ENCODE assay signal across 23 mouse cellular contexts in the genomic region with DNA sequence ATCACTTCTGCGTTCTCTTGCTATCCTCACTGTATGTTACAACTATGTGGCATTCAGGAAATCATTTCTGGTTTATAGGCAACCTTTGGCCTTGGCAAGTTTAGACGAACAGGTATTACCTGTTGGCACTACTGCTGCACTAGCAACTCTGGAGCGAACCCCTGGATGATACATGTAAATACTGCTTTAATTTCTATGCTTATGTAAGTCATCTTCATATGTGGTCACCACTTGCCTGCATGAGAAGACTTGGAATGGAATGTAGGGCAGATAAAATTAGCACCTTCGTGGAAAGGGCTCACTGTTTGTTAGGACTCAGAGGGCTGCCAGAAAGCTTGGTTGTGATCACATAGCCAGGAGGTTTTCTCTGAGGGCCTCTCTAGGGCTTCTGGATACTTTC.
DNase-seq lines count a peak whose midpoint lies in the region; ATAC-seq and TF ChIP-seq lines count a peak whose summit lies in the region.
"Had no signal": no experiment of that assay in that cellular context is flagged by ENCODE, and none has a peak within 500 bp of the region (broad histone marks: within the 10 kb centered on the region; RNA-seq: fewer than 3 reads in every experiment).

No protein-coding gene starts in this region.

- H3K9ac ChIP-seq in lung, postnatal 0 days (replicated peaks; ENCODE audit: low read depth) = no peak overlapping the region
- H3K9ac ChIP-seq: forebrain, embryonic 12.5 days; heart, embryonic 15.5 days; hindbrain, embryonic 14.5 days; intestine, embryonic 15.5 days; kidney, embryonic 15.5 days; neural tube, embryonic 15.5 days had no signal

- no peak for TF ChIP-seq CTCF in gastrocnemius, adult 2 months (IDR thresholded peaks at IDR 0.05)
- no peak for TF ChIP-seq CTCF in left cerebral cortex, adult 2 months (IDR thresholded peaks at IDR 0.05)
- no peak for TF ChIP-seq CTCF in lung, postnatal 0 days (IDR thresholded peaks at IDR 0.05)

- 77% methylated on average over 4 of the region's 4 CpGs for WGBS in lung, postnatal 0 days

- no peak for TF ChIP-seq EP300 in lung, postnatal 0 days (IDR thresholded peaks at IDR 0.05)

- H3K9me3 ChIP-seq in lung, postnatal 0 days (ENCODE audit: low read length) = no peaks in the 10 kb centered on the region
- H3K9me3 ChIP-seq: forebrain, embryonic 12.5 days; heart, embryonic 15.5 days; intestine, embryonic 15.5 days; kidney, embryonic 15.5 days; limb, embryonic 10.5 days; midbrain, embryonic 10.5 days; neural tube, embryonic 15.5 days had no signal

- no peak overlapping the region; the same call in 1 of the 2 replicates for H3K4me3 ChIP-seq in gastrocnemius, adult 2 months
- no peak overlapping the region for H3K4me3 ChIP-seq in left cerebral cortex, adult 2 months
- H3K4me3 ChIP-seq in lung, postnatal 0 days (ENCODE audit: low read depth, low read length) = no peak overlapping the region
- H3K4me3 ChIP-seq: forebrain, embryonic 12.5 days; heart, embryonic 15.5 days; intestine, embryonic 15.5 days; kidney, embryonic 15.5 days; limb, embryonic 10.5 days; midbrain, embryonic 10.5 days; neural tube, embryonic 15.5 days had no signal

- DNase-seq in gastrocnemius, adult 2 months = no peak
- DNase-seq in gastrocnemius, postnatal 36 days = no peak
- DNase-seq in left cerebral cortex, adult 2 months (ENCODE audit: extremely low spot score in 1 of 2, low spot score in 2 of 2) = no peak
- DNase-seq in left cerebral cortex, adult 8-10 months (ENCODE audit: low spot score in 2 of 2) = no peak
- DNase-seq in cerebellum, postnatal 25 days = peak; percentile 68 to 69
- no peak for DNase-seq in lung, postnatal 0 days (ENCODE audit: low spot score)
- no peak for DNase-seq in yolk sac, embryonic 10.5 days (ENCODE audit: low spot score)
- DNase-seq: adrenal gland, postnatal 10 days; B cell, adult 2 months; lung, adult 2 months; lung, postnatal 4 days; right cerebral cortex, postnatal 4 days; thymus, adult 2 months had no signal

- no peaks in the 10 kb centered on the region for H3K4me1 ChIP-seq in lung, postnatal 0 days (ENCODE audit: insufficient read depth, low read depth, low read length)
- H3K4me1 ChIP-seq: intestine, embryonic 15.5 days; kidney, embryonic 15.5 days; limb, embryonic 10.5 days; midbrain, embryonic 10.5 days had no signal

- ATAC-seq in monocyte, adult 5-6 weeks (replicated peaks; ENCODE audit: insufficient number of reproducible peaks, low FRiP score, low TSS enrichment, poor library complexity, severe bottlenecking) = no peak
- no peak for ATAC-seq in lung, postnatal 0 days
- ATAC-seq: intestine, embryonic 15.5 days had no signal

- H3K36me3 ChIP-seq in lung, postnatal 0 days (ENCODE audit: insufficient read depth, low read length) = no peaks in the 10 kb centered on the region
- H3K36me3 ChIP-seq: forebrain, embryonic 12.5 days; heart, embryonic 15.5 days; intestine, embryonic 15.5 days; kidney, embryonic 15.5 days; limb, embryonic 10.5 days; midbrain, embryonic 10.5 days; neural tube, embryonic 15.5 days had no signal

- intact Hi-C loops in gastrocnemius, adult 2 months (cut with DNase I) = no loop called here
- intact Hi-C loops in gastrocnemius, postnatal 36 days (cut with DNase I) = no loop called here
- intact Hi-C loops in left cerebral cortex, adult 2 months (cut with DNase I) = no loop called here

- no peak overlapping the region for H3K4me2 ChIP-seq in lung, postnatal 0 days (replicated peaks; ENCODE audit: low read depth, low read length)
- H3K4me2 ChIP-seq: forebrain, embryonic 12.5 days; heart, embryonic 15.5 days; hindbrain, embryonic 14.5 days; intestine, embryonic 15.5 days; kidney, embryonic 15.5 days; liver, embryonic 11.5 days; neural tube, embryonic 15.5 days had no signal

- no peaks in the 10 kb centered on the region for H3K27me3 ChIP-seq in lung, postnatal 0 days (replicated peaks; ENCODE audit: insufficient read depth, low read length)
- H3K27me3 ChIP-seq: forebrain, embryonic 12.5 days; heart, embryonic 15.5 days; intestine, embryonic 15.5 days; kidney, embryonic 15.5 days; neural tube, embryonic 15.5 days had no signal

- H3K27ac ChIP-seq in gastrocnemius, adult 2 months = peak overlapping the region; percentile 76
- H3K27ac ChIP-seq in left cerebral cortex, adult 2 months = peak overlapping the region; percentile 67
- no peak overlapping the region for H3K27ac ChIP-seq in lung, postnatal 0 days (ENCODE audit: low read length)
- H3K27ac ChIP-seq: forebrain, embryonic 12.5 days; heart, embryonic 15.5 days; hindbrain, embryonic 14.5 days; intestine, embryonic 15.5 days; kidney, embryonic 15.5 days; limb, embryonic 10.5 days; midbrain, embryonic 10.5 days; neural tube, embryonic 15.5 days had no signal

Comparison
In these comparisons a context has a peak if more than half of its experiments do, and no peak if none do; other contexts are left out.
1. DNase-seq: peak in cerebellum, postnatal 25 days (2 of 2); none in gastrocnemius, adult 2 months (single experiment), gastrocnemius, postnatal 36 days (0 of 2), left cerebral cortex, adult 2 months (0 of 2), left cerebral cortex, adult 8-10 months (0 of 2), lung, postnatal 0 days (single experiment) and yolk sac, embryonic 10.5 days (single experiment).